Mouse (Mus musculus): Measurements from ENCODE around the gene Vmn2r33. TPM values are rescaled to one million over a fixed set of nuclear protein-coding genes. Genes with fewer than 3 reads are reported as not detected.
"Not testable (repeated sequence)": the region's sequence is repeated elsewhere in the genome, so short reads cannot be mapped to it uniquely, and the experiment has no call there.

Gene Vmn2r33
- not detected in 2 replicates for polyA plus RNA-seq (2012; rRNA removed)
- polyA plus RNA-seq (2014; fragmentation: Nextera tagmentation; extraction: Ambion mirVana): not detected in 2 replicates

GRCm38 (mm10) chr7:7566686-7567085, at the start of gene Vmn2r33:
Gene Vmn2r33, minus strand, starts transcription at chr7:7566786.
- not testable (repeated sequence) for H3K9ac ChIP-seq (replicated peaks); ATAC-seq (ENCODE audit: insufficient read depth); DNase-seq (ENCODE audit: low read depth in 3 of 3, low spot score in 3 of 3); H3K4me2 ChIP-seq (ENCODE audit: low read depth); H3K27me3 ChIP-seq (ENCODE audit: control insufficient read depth, insufficient read depth, low read length); H3K36me3 ChIP-seq (replicated peaks; ENCODE audit: control insufficient read depth, insufficient read depth, low read depth); H3K27ac ChIP-seq; H3K4me1 ChIP-seq (replicated peaks; ENCODE audit: control insufficient read depth in 2 of 2, insufficient read depth in 2 of 2, low read length in 1 of 2); H3K4me3 ChIP-seq (ENCODE audit: insufficient read depth in 1 of 2, low read depth in 2 of 2, low read length in 2 of 2); H3K9me3 ChIP-seq (ENCODE audit: control insufficient read depth, low read length)

Other genes with a start within 250 kb of the Vmn2r33 start
- not detected in 2 replicates for gene Vmn2r30, start 229.2 kb downstream of the Vmn2r33 start, polyA plus RNA-seq (2012; rRNA removed)
- not detected in 2 replicates for gene Vmn2r30, start 229.2 kb downstream of the Vmn2r33 start, polyA plus RNA-seq (2014; fragmentation: Nextera tagmentation; extraction: Ambion mirVana)
- gene Gm45783, start 192.2 kb downstream of the Vmn2r33 start, polyA plus RNA-seq (2012; rRNA removed): not detected in 2 replicates
- not detected in 2 replicates for gene Gm45783, start 192.2 kb downstream of the Vmn2r33 start, polyA plus RNA-seq (2014; fragmentation: Nextera tagmentation; extraction: Ambion mirVana)
- gene Vmn2r31, start 167.1 kb downstream of the Vmn2r33 start, polyA plus RNA-seq (2012; rRNA removed): not detected in 2 replicates
- not detected in 2 replicates for gene Vmn2r31, start 167.1 kb downstream of the Vmn2r33 start, polyA plus RNA-seq (2014; fragmentation: Nextera tagmentation; extraction: Ambion mirVana)
- not detected in 2 replicates for gene Vmn2r32, start 86.8 kb downstream of the Vmn2r33 start, polyA plus RNA-seq (2012; rRNA removed)
- not detected in 2 replicates for gene Vmn2r32, start 86.8 kb downstream of the Vmn2r33 start, polyA plus RNA-seq (2014; fragmentation: Nextera tagmentation; extraction: Ambion mirVana)
- not detected in 2 replicates for gene Vmn2r34, start 122.7 kb upstream of the Vmn2r33 start, polyA plus RNA-seq (2012; rRNA removed)
- gene Vmn2r34, start 122.7 kb upstream of the Vmn2r33 start, polyA plus RNA-seq (2014; fragmentation: Nextera tagmentation; extraction: Ambion mirVana): not detected in 2 replicates